Mouse (Mus musculus) ES-E14 (cell line): ENCODE data around the gene Gm49380. TPM values are rescaled to one million over a fixed set of nuclear protein-coding genes. Genes with fewer than 3 reads are reported as not detected.
"Not testable (repeated sequence)": the region's sequence is repeated elsewhere in the genome, so short reads cannot be mapped to it uniquely, and the experiment has no call there.

Experiments used
- DNase-seq: peaks from one replicate; pipeline ENCODE4 v3.0.0-alpha.2; 2013; ENCODE audit warnings: low read depth, low spot score
- H3K27ac ChIP-seq: 2 replicates; pipeline ENCODE4 v1.5.1; 2012; ENCODE audit warnings: low read depth, mild to moderate bottlenecking, low read length, moderate library complexity, mixed read lengths; ENCODE audit not compliant: poor library complexity, insufficient read depth, severe bottlenecking
- H3K36me3 ChIP-seq: 2 replicates; pipeline ENCODE4 v1.6.1; 2012; ENCODE audit warnings: mild to moderate bottlenecking, low read length, moderate library complexity, mixed read lengths; ENCODE audit not compliant: control insufficient read depth, poor library complexity, insufficient read depth, severe bottlenecking
- H3K4me1 ChIP-seq, 2 experiments: fragments of 150-350 bp in 1 of 2; sonication (generic) in 1 of 2; 2 replicates each; pipeline ENCODE4 v1.6.1; 2012; ENCODE audit warnings: low read length in 2 of 2, mild to moderate bottlenecking in 1 of 2, mixed read lengths in 1 of 2; ENCODE audit not compliant: control insufficient read depth in 2 of 2, insufficient read depth in 2 of 2, poor library complexity in 1 of 2
- H3K4me3 ChIP-seq, 2 experiments: fragments of 150-350 bp in 1 of 2; sonication (generic) in 1 of 2; 2 replicates each; pipeline ENCODE4 v1.5.1; 2012; ENCODE audit warnings: low read length in 2 of 2, low read depth in 1 of 2, mild to moderate bottlenecking in 1 of 2, mixed read lengths in 1 of 2; ENCODE audit not compliant: insufficient read depth in 1 of 2, poor library complexity in 1 of 2, severe bottlenecking in 1 of 2
- H3K9ac ChIP-seq: 2 replicates; pipeline ENCODE4 v1.6.1; 2012; ENCODE audit warnings: low read depth, mild to moderate bottlenecking, low read length, mixed read lengths; ENCODE audit not compliant: poor library complexity, insufficient read depth, severe bottlenecking
- H3K9me3 ChIP-seq: fragments of 150-350 bp; sonication (generic); 2 replicates; pipeline ENCODE4 v1.6.1; 2012; ENCODE audit warnings: low read depth, mild to moderate bottlenecking, low read length; ENCODE audit not compliant: control insufficient read depth, insufficient read depth
- CHD2 ChIP-seq: IDR thresholded peaks from 2 replicates; pipeline ENCODE4 v1.6.1; 2014; ENCODE audit warnings: mild to moderate bottlenecking, low read depth, low read length, inconsistent platforms
- HCFC1 ChIP-seq: IDR thresholded peaks from 2 replicates; pipeline ENCODE4 v1.6.1; 2012; ENCODE audit warnings: low read length, inconsistent platforms, borderline replicate concordance; ENCODE audit not compliant: insufficient read depth
- MAFK ChIP-seq: IDR thresholded peaks from 2 replicates; pipeline ENCODE4 v1.6.1; 2014; ENCODE audit warnings: mild to moderate bottlenecking, low read depth, low read length, inconsistent platforms; ENCODE audit not compliant: insufficient read depth
- ZC3H11A ChIP-seq: IDR thresholded peaks from 2 replicates; pipeline ENCODE4 v1.6.1; 2012; ENCODE audit warnings: low read depth, mild to moderate bottlenecking, inconsistent platforms, low read length, borderline replicate concordance
- ZNF384 ChIP-seq: IDR thresholded peaks from 2 replicates; pipeline ENCODE4 v1.6.1; 2012; ENCODE audit warnings: low read depth, low read length, inconsistent platforms
- in situ Hi-C, 2 experiments: fragments of 600-800 bp; cut with MboI; formaldehyde crosslinking; loops; one replicate each; pipeline ENCODE4 v1.15.1; 2025; ENCODE audit warnings: low sequenced_read_pairs in 2 of 2, inconsistent platforms in 1 of 2; ENCODE audit not compliant: unreplicated experiment in 2 of 2
- total RNA-seq: library from RNA; depleted of rRNA; stranded (reverse); fragments of 300-350 nt; gene quantifications from 2 replicates; pipeline ENCODE4 v1.2.3, GENCODE M21; 2012

Gm49380 gene
- total RNA-seq, 1 experiment: 0.18 TPM

- Histone ChIP-seq H3K4me1 (peaks cover 0 to 11% of the 10 kb centered on the region in 2 experiments; a peak in 3 of 4 replicates), H3K9me3 (no peaks in the 10 kb centered on the region), H3K27ac (no peak overlapping the region), H3K9ac (no peak overlapping the region; the same call in 1 of the 2 replicates), H3K4me3 (no peak overlapping the region), H3K36me3 (peaks cover 4% of the 10 kb centered on the region; the same call in 1 of the 2 replicates)
- in situ Hi-C loops: no loop called here
- TF ChIP-seq ZNF384 (no peak), ZC3H11A (no peak), CHD2 (no peak), HCFC1 (no peak), MAFK (no peak)
- no peak for DNase-seq
Measured at GRCm38 (mm10) chr9:44114453-44114852, 1.2 kb upstream of the Gm49380 start.

- H3K27ac ChIP-seq, H3K9me3 ChIP-seq, H3K4me3 ChIP-seq, in situ Hi-C loops, DNase-seq, H3K9ac ChIP-seq: not testable (repeated sequence)
- H3K36me3 ChIP-seq: peaks cover 11% of the 10 kb centered on the region; the same call in 1 of the 2 replicates
- peaks cover 0 to 29% of the 10 kb centered on the region in 2 experiments; a peak in 3 of 4 replicates for H3K4me1 ChIP-seq
Measured at GRCm38 (mm10) chr9:44111909-44112308, 1.4 kb downstream of the Gm49380 start.

- TF ChIP-seq MAFK (no peak), ZC3H11A (peak; percentile 22; the same call in 1 of the 2 replicates)
- Histone ChIP-seq H3K9me3 (no peaks in the 10 kb centered on the region), H3K4me1 (peaks cover 0 to 23% of the 10 kb centered on the region in 2 experiments; a peak in 3 of 4 replicates), H3K27ac (no peak overlapping the region), H3K36me3 (peaks cover 17% of the 10 kb centered on the region; the same call in 1 of the 2 replicates), H3K9ac (no peak overlapping the region), H3K4me3 (no peak overlapping the region)
- in situ Hi-C loops: no loop called here
- DNase-seq: no peak
Measured at GRCm38 (mm10) chr9:44109360-44110095, 3.8 kb downstream of the Gm49380 start.

GRCm38 (mm10) chr9:44108269-44109055 lies 4.8 kb downstream of the Gm49380 start:
- no peaks in the 10 kb centered on the region for H3K9me3 ChIP-seq
- peaks cover 17% of the 10 kb centered on the region; the same call in 1 of the 2 replicates for H3K36me3 ChIP-seq
- H3K27ac ChIP-seq: no peak overlapping the region
- peak overlapping the region; percentile 68; the same call in 1 of the 2 replicates for H3K9ac ChIP-seq
- no peak for DNase-seq
- peak overlapping the region; percentile 5 to 66; a peak in 3 of 4 replicates for H3K4me3 ChIP-seq
- TF ChIP-seq HCFC1 (no peak), ZC3H11A (no peak), CHD2 (no peak), MAFK (no peak), ZNF384 (no peak)
- in situ Hi-C loops: no loop called here
- peaks cover 0 to 19% of the 10 kb centered on the region in 2 experiments; a peak in 2 of 4 replicates for H3K4me1 ChIP-seq
